Mouse (Mus musculus) lung, embryonic 16.5 days (tissue): ENCODE data around the gene Colgalt2. TPM values are rescaled to one million over a fixed set of nuclear protein-coding genes. Genes with fewer than 3 reads are reported as not detected.

Experiments
- ATAC-seq: fragments of 200-750 bp; cut with Nextera tagmentation; 2 replicates; pipeline ENCODE4 v1.8.0; 2017; ENCODE audit warnings: low read depth, mild to moderate bottlenecking, moderate library complexity
- H3K27ac ChIP-seq: fragments of 300-500 bp; sonication (generic); 2 replicates; pipeline ENCODE4 v1.5.1; 2014; ENCODE audit warnings: mild to moderate bottlenecking, control low read depth, low read length
- H3K27me3 ChIP-seq: fragments of 300-500 bp; sonication (generic); 2 replicates; pipeline ENCODE4 v1.6.1; 2014; ENCODE audit warnings: low read depth, low read length, mixed read lengths; ENCODE audit not compliant: control insufficient read depth, insufficient read depth
- H3K36me3 ChIP-seq: fragments of 300-500 bp; sonication (generic); 2 replicates; pipeline ENCODE4 v1.6.1; 2014; ENCODE audit warnings: low read length; ENCODE audit not compliant: control insufficient read depth, insufficient read depth
- H3K4me1 ChIP-seq: fragments of 300-500 bp; sonication (generic); replicated peaks from 2 replicates; pipeline ENCODE4 v1.6.1; 2014; ENCODE audit warnings: low read length, mixed read lengths; ENCODE audit not compliant: control insufficient read depth, insufficient read depth
- H3K4me2 ChIP-seq: fragments of 300-500 bp; sonication (generic); 2 replicates; pipeline ENCODE4 v1.6.1; 2014; ENCODE audit warnings: low read depth, low read length, control low read depth
- H3K4me3 ChIP-seq: fragments of 300-500 bp; sonication (generic); 2 replicates; pipeline ENCODE4 v1.5.1; 2014; ENCODE audit warnings: mild to moderate bottlenecking, low read length, control low read depth
- H3K9ac ChIP-seq: fragments of 300-500 bp; sonication (generic); 2 replicates; pipeline ENCODE4 v1.6.1; 2014; ENCODE audit warnings: low read length, control low read depth
- H3K9me3 ChIP-seq: fragments of 300-500 bp; sonication (generic); 2 replicates; pipeline ENCODE4 v1.6.1; 2016; ENCODE audit warnings: low read length; ENCODE audit not compliant: control insufficient read depth
- WGBS: fragments of 180-500 bp; shearing (Covaris S2); extraction: QIAGEN DNeasy Blood & Tissue Kit; methylation state at CpG from one replicate; pipeline ENCODE4 v1.1.7; 2014; 5-methylcytosine and 5-hydroxymethylcytosine counted together
- polyA plus RNA-seq: library from polyadenylated mRNA; unstranded; fragments of >200 nt; fragmentation: Nextera tagmentation; extraction: Ambion mirVana; gene quantifications from 2 replicates; pipeline ENCODE4 v1.2.1, GENCODE M21; 2015

Colgalt2 gene
- polyA plus RNA-seq, 1 experiment from 2014 or later = 1.3 TPM

GRCm38 (mm10) chr1:152549061-152549738 is 149.6 kb downstream of the Colgalt2 start:
- H3K36me3 ChIP-seq = peaks cover 20% of the 10 kb centered on the region

GRCm38 (mm10) chr1:152550544-152550943 is 150.9 kb downstream of the Colgalt2 start:
- no peaks in the 10 kb centered on the region for H3K27me3 ChIP-seq
- peaks cover 20% of the 10 kb centered on the region for H3K36me3 ChIP-seq
- H3K9ac ChIP-seq = no peak overlapping the region
- no peaks in the 10 kb centered on the region for H3K9me3 ChIP-seq
- WGBS = 46% methylated on average over 2 of the region's 2 CpGs
- peak overlapping the region; percentile 38 for H3K27ac ChIP-seq
- no peak overlapping the region for H3K4me3 ChIP-seq
- H3K4me2 ChIP-seq = no peak overlapping the region
- H3K4me1 ChIP-seq = peaks cover 26% of the 10 kb centered on the region
- 0 out of 2 replicates have a peak, but pooled peaks have one; percentile 8 for ATAC-seq

More at GRCm38 (mm10) chr1:152549061-152549738, 149.6 kb downstream of the Colgalt2 start:
- no peaks in the 10 kb centered on the region for H3K27me3 ChIP-seq
- no peak overlapping the region for H3K4me3 ChIP-seq
- no peak overlapping the region for H3K4me2 ChIP-seq
- no peak overlapping the region for H3K9ac ChIP-seq
- WGBS = 47% methylated on average over 13 of the region's 13 CpGs
- no peaks in the 10 kb centered on the region for H3K9me3 ChIP-seq
- peaks cover 23% of the 10 kb centered on the region for H3K4me1 ChIP-seq
- peak overlapping the region; percentile 50 for H3K27ac ChIP-seq
- peak; percentile 78 for ATAC-seq

GRCm38 (mm10) chr1:152550973-152551372 is 151.3 kb downstream of the Colgalt2 start:
- ATAC-seq = no peak
- Histone ChIP-seq H3K27me3 (no peaks in the 10 kb centered on the region), H3K9me3 (no peaks in the 10 kb centered on the region), H3K27ac (peak overlapping the region; percentile 25; the same call in 1 of the 2 replicates), H3K4me3 (no peak overlapping the region), H3K4me2 (no peak overlapping the region), H3K4me1 (peaks cover 30% of the 10 kb centered on the region), H3K36me3 (peaks cover 20% of the 10 kb centered on the region), H3K9ac (no peak overlapping the region)
- WGBS = 53% methylated on average over 3 of the region's 3 CpGs

- H3K4me2 ChIP-seq = no peak overlapping the region
- H3K4me3 ChIP-seq = no peak overlapping the region
- peaks cover 34% of the 10 kb centered on the region for H3K4me1 ChIP-seq
- no peaks in the 10 kb centered on the region for H3K27me3 ChIP-seq
- ATAC-seq = no peak
- 79% methylated on average over 15 of the region's 15 CpGs for WGBS
- H3K9me3 ChIP-seq = no peaks in the 10 kb centered on the region
- H3K36me3 ChIP-seq = peaks cover 14% of the 10 kb centered on the region
- H3K27ac ChIP-seq = no peak overlapping the region
- no peak overlapping the region for H3K9ac ChIP-seq
Observed at GRCm38 (mm10) chr1:152553912-152554547, 154.4 kb downstream of the Colgalt2 start.

- Histone ChIP-seq H3K36me3 (peaks cover 14% of the 10 kb centered on the region), H3K27me3 (no peaks in the 10 kb centered on the region), H3K9me3 (no peaks in the 10 kb centered on the region), H3K27ac (peak overlapping the region; percentile 91), H3K4me1 (peaks cover 23% of the 10 kb centered on the region), H3K4me3 (no peak overlapping the region), H3K9ac (peak overlapping the region; percentile 50; the same call in 1 of the 2 replicates), H3K4me2 (no peak overlapping the region)
- WGBS = 12% methylated on average over 7 of the region's 7 CpGs
- ATAC-seq = peak; percentile 92
Observed at GRCm38 (mm10) chr1:152555944-152556573, 156.4 kb downstream of the Colgalt2 start.

GRCm38 (mm10) chr1:152556576-152557281 is 157.1 kb downstream of the Colgalt2 start:
- WGBS = 30% methylated on average over 14 of the region's 14 CpGs
- H3K4me1 ChIP-seq = peaks cover 25% of the 10 kb centered on the region
- H3K27ac ChIP-seq = peak overlapping the region; percentile 91
- H3K9me3 ChIP-seq = no peaks in the 10 kb centered on the region
- peaks cover 12% of the 10 kb centered on the region for H3K36me3 ChIP-seq
- no peak overlapping the region for H3K4me2 ChIP-seq
- H3K4me3 ChIP-seq = no peak overlapping the region
- H3K27me3 ChIP-seq = no peaks in the 10 kb centered on the region
- peak; percentile 54 for ATAC-seq
- no peak overlapping the region for H3K9ac ChIP-seq

Other genes with a start within 250 kb of the Colgalt2 start
- 70.0 and 74.9 TPM in 2 replicates for gene Tsen15, start 13.1 kb upstream of the Colgalt2 start, polyA plus RNA-seq